14 mouse cellular contexts compared by ENCODE assay signal in genomic region chr14:75850819-75851218, GRCm38 (mm10). TPM values are rescaled to one million over a fixed set of nuclear protein-coding genes. Genes with fewer than 3 reads are reported as not detected.
A peak's percentile ranks its signal among the peaks of the same experiment; 100 is the strongest.
DNase-seq lines count a peak whose midpoint lies in the region; ATAC-seq and TF ChIP-seq lines count a peak whose summit lies in the region.
"Had no signal": no experiment of that assay in that cellular context is flagged by ENCODE, and none has a peak within 500 bp of the region (broad histone marks: within the 10 kb centered on the region; RNA-seq: fewer than 3 reads in every experiment).

No protein-coding gene starts in this region.

- no peak for DNase-seq in liver, embryonic 11.5 days (ENCODE audit: low spot score)
- DNase-seq in adrenal gland, postnatal 25 days, result no peak
- DNase-seq in layer of hippocampus, adult 18-20 months (ENCODE audit: low spot score in 2 of 2), result no peak
- DNase-seq: cerebellum, adult 9-11 months; kidney, adult 18-20 months; lung, postnatal 36 days had no signal

- H3K4me2 ChIP-seq in liver, embryonic 11.5 days, result no peak overlapping the region
- no peak overlapping the region for H3K4me2 ChIP-seq in liver, embryonic 12.5 days
- H3K4me2 ChIP-seq in forebrain, embryonic 13.5 days, result no peak overlapping the region
- no peak overlapping the region for H3K4me2 ChIP-seq in hindbrain, embryonic 16.5 days (ENCODE audit: low read length)
- H3K4me2 ChIP-seq: embryonic facial prominence, embryonic 15.5 days; liver, embryonic 15.5 days had no signal

- ATAC-seq in liver, embryonic 11.5 days (replicated peaks; ENCODE audit: low FRiP score), result 0 out of 2 replicates have a peak, but pooled peaks have one; percentile 10
- ATAC-seq in liver, embryonic 12.5 days, result no peak
- peak; percentile 70 for ATAC-seq in forebrain, embryonic 13.5 days
- ATAC-seq in hindbrain, embryonic 16.5 days, result peak; percentile 51
- no peak for ATAC-seq in cerebellum, adult (ENCODE audit: insufficient number of reproducible peaks, low FRiP score, low TSS enrichment)

- H3K27ac ChIP-seq in liver, embryonic 11.5 days (ENCODE audit: low read depth, low read length), result no peak overlapping the region
- no peak overlapping the region for H3K27ac ChIP-seq in liver, embryonic 12.5 days
- H3K27ac ChIP-seq in forebrain, embryonic 13.5 days, result 0 out of 2 replicates have a peak overlapping the region, but pooled peaks have one; percentile 49
- H3K27ac ChIP-seq in hindbrain, embryonic 16.5 days (ENCODE audit: low read depth, low read length), result no peak overlapping the region
- H3K27ac ChIP-seq in olfactory bulb, adult 2 months (ENCODE audit: insufficient read depth, low read depth, low read length), result peak overlapping the region; percentile 8; the same call in 1 of the 2 replicates
- H3K27ac ChIP-seq: embryonic facial prominence, embryonic 15.5 days; liver, embryonic 15.5 days had no signal

- no peak overlapping the region for H3K4me3 ChIP-seq in liver, embryonic 11.5 days (ENCODE audit: low read depth, low read length)
- no peak overlapping the region for H3K4me3 ChIP-seq in liver, embryonic 12.5 days
- no peak overlapping the region for H3K4me3 ChIP-seq in forebrain, embryonic 13.5 days
- H3K4me3 ChIP-seq in hindbrain, embryonic 16.5 days (ENCODE audit: low read length), result no peak overlapping the region
- no peak overlapping the region for H3K4me3 ChIP-seq in olfactory bulb, adult 2 months (ENCODE audit: insufficient read depth, low read depth, low read length)
- H3K4me3 ChIP-seq: embryonic facial prominence, embryonic 15.5 days; liver, embryonic 15.5 days had no signal

- H3K36me3 ChIP-seq in liver, embryonic 11.5 days (ENCODE audit: control insufficient read depth, insufficient read depth, low read length), result peaks cover 41% of the 10 kb centered on the region
- H3K36me3 ChIP-seq in liver, embryonic 12.5 days, result peaks cover 61% of the 10 kb centered on the region
- peaks cover 69% of the 10 kb centered on the region for H3K36me3 ChIP-seq in forebrain, embryonic 13.5 days (ENCODE audit: poor library complexity, severe bottlenecking)
- H3K36me3 ChIP-seq in hindbrain, embryonic 16.5 days (ENCODE audit: control insufficient read depth, insufficient read depth, low read length), result peaks cover 36% of the 10 kb centered on the region

- no peak overlapping the region for H3K9ac ChIP-seq in liver, embryonic 11.5 days (ENCODE audit: low read depth, low read length)
- H3K9ac ChIP-seq in liver, embryonic 12.5 days, result no peak overlapping the region
- no peak overlapping the region for H3K9ac ChIP-seq in forebrain, embryonic 13.5 days
- no peak overlapping the region for H3K9ac ChIP-seq in hindbrain, embryonic 16.5 days (ENCODE audit: low read depth, low read length)
- H3K9ac ChIP-seq: embryonic facial prominence, embryonic 15.5 days; liver, embryonic 15.5 days had no signal

- H3K4me1 ChIP-seq in liver, embryonic 11.5 days (replicated peaks; ENCODE audit: control insufficient read depth, insufficient read depth, low read length), result peaks cover 13% of the 10 kb centered on the region
- H3K4me1 ChIP-seq in liver, embryonic 12.5 days, result peaks cover 26% of the 10 kb centered on the region
- peaks cover 38% of the 10 kb centered on the region for H3K4me1 ChIP-seq in forebrain, embryonic 13.5 days
- H3K4me1 ChIP-seq in hindbrain, embryonic 16.5 days (ENCODE audit: control insufficient read depth, insufficient read depth, low read depth, low read length), result peaks cover 13% of the 10 kb centered on the region
- peaks cover 7% of the 10 kb centered on the region for H3K4me1 ChIP-seq in olfactory bulb, adult 2 months (ENCODE audit: control insufficient read depth, insufficient read depth, low read length)

- WGBS in liver, embryonic 11.5 days, result 73% methylated on average over 6 of the region's 6 CpGs
- 76% methylated on average over 6 of the region's 6 CpGs for WGBS in liver, embryonic 12.5 days (ENCODE audit: insufficient replicate concordance)
- 20% methylated on average over 6 of the region's 6 CpGs for WGBS in forebrain, embryonic 13.5 days
- WGBS in hindbrain, embryonic 16.5 days, result 32% methylated on average over 6 of the region's 6 CpGs
- WGBS in olfactory bulb, adult 2 months, result 10% methylated on average over 6 of the region's 6 CpGs

- H3K9me3 ChIP-seq in liver, embryonic 11.5 days (ENCODE audit: control insufficient read depth, low read length), result no peaks in the 10 kb centered on the region
- H3K9me3 ChIP-seq in liver, embryonic 12.5 days (replicated peaks), result no peaks in the 10 kb centered on the region
- no peaks in the 10 kb centered on the region for H3K9me3 ChIP-seq in forebrain, embryonic 13.5 days (replicated peaks)
- no peaks in the 10 kb centered on the region for H3K9me3 ChIP-seq in hindbrain, embryonic 16.5 days (ENCODE audit: control insufficient read depth, low read length)
- H3K9me3 ChIP-seq: embryonic facial prominence, embryonic 15.5 days; G1E; liver, embryonic 15.5 days had no signal

- TF ChIP-seq CTCF in olfactory bulb, adult 2 months (IDR thresholded peaks at IDR 0.05; ENCODE audit: insufficient read depth, low read depth, low read length), result no peak

- H3K27me3 ChIP-seq in liver, embryonic 11.5 days (replicated peaks; ENCODE audit: control insufficient read depth, insufficient read depth, low read length), result no peaks in the 10 kb centered on the region
- H3K27me3 ChIP-seq in liver, embryonic 12.5 days (replicated peaks), result no peaks in the 10 kb centered on the region
- H3K27me3 ChIP-seq in forebrain, embryonic 13.5 days, result no peaks in the 10 kb centered on the region
- no peaks in the 10 kb centered on the region for H3K27me3 ChIP-seq in hindbrain, embryonic 16.5 days (replicated peaks; ENCODE audit: control insufficient read depth, insufficient read depth, low read length)
- H3K27me3 ChIP-seq: embryonic facial prominence, embryonic 15.5 days; liver, embryonic 15.5 days had no signal

- no peak for TF ChIP-seq POLR2A in olfactory bulb, adult 2 months (IDR thresholded peaks at IDR 0.05; ENCODE audit: insufficient read depth, low read depth, low read length)

RNA-seq across cellular contexts. Expression of gene Tpt1, which starts 5.9 kb away (rescaled TPM):
- 946 and 1,034 TPM in 2 replicates for polyA plus RNA-seq in liver, embryonic 11.5 days (2014; fragmentation: Nextera tagmentation; extraction: Ambion mirVana)
- polyA plus RNA-seq in liver, embryonic 12.5 days (2016; fragmentation: Nextera tagmentation; extraction: Ambion mirVana), result 673 and 675 TPM in 2 replicates
- 977 and 1,124 TPM in 2 replicates for polyA plus RNA-seq in forebrain, embryonic 13.5 days (2015; fragmentation: Nextera tagmentation; extraction: Ambion mirVana)
- polyA plus RNA-seq in hindbrain, embryonic 16.5 days (2015; fragmentation: Nextera tagmentation; extraction: Ambion mirVana), result 585 and 607 TPM in 2 replicates
- 1,524 and 1,757 TPM in 2 replicates for polyA plus RNA-seq in olfactory bulb, adult 2 months (2012; ENCODE audit: insufficient read depth, insufficient read length, low replicate concordance, missing spikeins)
- 2,613 and 2,647 TPM in 2 replicates for total RNA-seq in adrenal gland, postnatal 25 days (2021)
- total RNA-seq in layer of hippocampus, adult 18-20 months (2021), result 100 to 1,000 TPM; 912 to 940 TPM

Comparison
In these comparisons a context has a peak if more than half of its experiments do, and no peak if none do; other contexts are left out.
1. ATAC-seq: peak in liver, embryonic 11.5 days (single experiment), forebrain, embryonic 13.5 days (single experiment) and hindbrain, embryonic 16.5 days (single experiment); none in liver, embryonic 12.5 days (single experiment) and cerebellum, adult (single experiment).
2. H3K27ac ChIP-seq: peak in forebrain, embryonic 13.5 days (single experiment) and olfactory bulb, adult 2 months (single experiment); none in liver, embryonic 11.5 days (single experiment), liver, embryonic 12.5 days (single experiment) and hindbrain, embryonic 16.5 days (single experiment).